Mouse (Mus musculus): Measurements from ENCODE around the gene Capn9. TPM values are rescaled to one million over a fixed set of nuclear protein-coding genes. Genes with fewer than 3 reads are reported as not detected.
A peak's percentile ranks its signal among the peaks of the same experiment; 100 is the strongest.

The Capn9 gene
- total and polyA plus RNA-seq, 3 experiments = 0.10 TPM; not detected in 2

DNA sequence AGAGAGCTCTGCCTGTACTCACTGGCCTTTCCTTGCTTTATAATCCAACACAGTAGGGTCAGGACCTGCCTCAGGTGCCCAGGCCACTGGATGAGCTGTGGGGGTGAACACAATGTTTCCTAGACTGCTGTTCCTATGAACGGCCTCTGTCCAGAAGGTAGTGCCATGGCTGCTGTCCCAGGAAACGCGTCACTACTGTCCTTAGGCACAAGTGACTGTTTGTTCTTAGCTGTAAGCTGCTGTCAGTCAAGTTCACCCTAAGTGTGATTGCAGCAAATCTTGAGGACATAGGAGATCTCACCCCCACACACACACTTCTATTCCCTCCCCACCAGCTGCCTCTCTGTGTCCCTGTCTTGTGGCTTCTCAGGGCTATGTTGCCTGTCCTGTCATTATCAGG, 8.3 kb upstream of the Capn9 start:
- Histone ChIP-seq H3K9ac (ENCODE audit: insufficient read depth, low read depth) (no peak overlapping the region), H3K4me3 (replicated peaks in 1 of 3; ENCODE audit: low read depth in 2 of 3, low read length in 2 of 3, poor library complexity in 1 of 3) (no peak overlapping the region), H3K27me3 (replicated peaks) (peaks cover 75% of the 10 kb centered on the region), H3K36me3 (replicated peaks in 1 of 2; ENCODE audit: control insufficient read depth in 1 of 2, insufficient read depth in 1 of 2, low read length in 1 of 2) (no peaks in the 10 kb centered on the region), H3K27ac (ENCODE audit: insufficient read depth, low read depth) (no peak overlapping the region), H3K79me2 (replicated peaks; ENCODE audit: control insufficient read depth, extremely low read depth, insufficient read depth, poor library complexity, severe bottlenecking) (no peaks in the 10 kb centered on the region), H3K4me1 (ENCODE audit: control insufficient read depth in 1 of 2, insufficient read depth in 2 of 2) (peaks cover 3 to 13% of the 10 kb centered on the region in 2 experiments), H3K9me3 (replicated peaks; ENCODE audit: low read length) (no peaks in the 10 kb centered on the region), H3K4me2 (ENCODE audit: insufficient read depth, low read depth, poor library complexity, severe bottlenecking) (no peak overlapping the region)
- dilution Hi-C loops (cut with MboI; ENCODE audit: extremely low pct_ligation_motif_present, extremely low pct_unique_long_range_greater_than_20kb, low sequenced_read_pairs) (no loop called here), in situ Hi-C loops (cut with MboI; ENCODE audit: low pct_ligation_motif_present, low pct_unique_long_range_greater_than_20kb, low sequenced_read_pairs) (no loop called here)
- TF ChIP-seq MEF2A (IDR thresholded peaks at IDR 0.05; ENCODE audit: borderline replicate concordance, low read depth, low read length) = no peak
- no peak for TF ChIP-seq ELF1 (IDR thresholded peaks at IDR 0.05; ENCODE audit: low read depth, low read length)
- no peak for TF ChIP-seq TCF12 (IDR thresholded peaks at IDR 0.05; ENCODE audit: low read depth, low read length)
- no peak for TF ChIP-seq MXI1 (IDR thresholded peaks at IDR 0.05; ENCODE audit: low read depth, low read length)
- TF ChIP-seq JUND (conservative IDR thresholded peaks at IDR 0.05; ENCODE audit: low read depth, low read length) = no peak
- TF ChIP-seq USF2 (conservative IDR thresholded peaks at IDR 0.05; ENCODE audit: low read depth, low read length) = no peak
- TF ChIP-seq JUN (IDR thresholded peaks at IDR 0.05; ENCODE audit: insufficient read depth, low read depth, low read length) = no peak
- no peak for TF ChIP-seq TBP (conservative IDR thresholded peaks at IDR 0.05; ENCODE audit: low read depth, low read length)
- no peak for TF ChIP-seq KAT2A (IDR thresholded peaks at IDR 0.05; ENCODE audit: insufficient replicate concordance, low read length)
- TF ChIP-seq RCOR1 (conservative IDR thresholded peaks at IDR 0.05; ENCODE audit: low read depth, low read length) = no peak
- no peak for TF ChIP-seq CHD2 (IDR thresholded peaks at IDR 0.05; ENCODE audit: low read length)
- no peak for TF ChIP-seq ZMIZ1 (IDR thresholded peaks at IDR 0.05; ENCODE audit: low read depth, low read length)
- TF ChIP-seq RAD21 (IDR thresholded peaks at IDR 0.05; ENCODE audit: low read depth, low read length) = no peak
- no peak for TF ChIP-seq MAZ (IDR thresholded peaks at IDR 0.05; ENCODE audit: low read depth, low read length)
- no peak for TF ChIP-seq ZNF384 (IDR thresholded peaks at IDR 0.05; ENCODE audit: low read depth, low read length)
- no peak for TF ChIP-seq BHLHE40 (IDR thresholded peaks at IDR 0.05; ENCODE audit: low read depth, low read length)
- no peak for TF ChIP-seq UBTF (IDR thresholded peaks at IDR 0.05; ENCODE audit: low read depth, low read length)
- no peak for TF ChIP-seq NELFE (IDR thresholded peaks at IDR 0.05; ENCODE audit: low read depth, low read length)
- TF ChIP-seq MYC (IDR thresholded peaks at IDR 0.05; ENCODE audit: low read depth, low read length) = no peak
- no peak for TF ChIP-seq MAX (IDR thresholded peaks at IDR 0.05; ENCODE audit: low read length)
- no peak for DNase-seq (ENCODE audit: extremely low read depth)

DNA sequence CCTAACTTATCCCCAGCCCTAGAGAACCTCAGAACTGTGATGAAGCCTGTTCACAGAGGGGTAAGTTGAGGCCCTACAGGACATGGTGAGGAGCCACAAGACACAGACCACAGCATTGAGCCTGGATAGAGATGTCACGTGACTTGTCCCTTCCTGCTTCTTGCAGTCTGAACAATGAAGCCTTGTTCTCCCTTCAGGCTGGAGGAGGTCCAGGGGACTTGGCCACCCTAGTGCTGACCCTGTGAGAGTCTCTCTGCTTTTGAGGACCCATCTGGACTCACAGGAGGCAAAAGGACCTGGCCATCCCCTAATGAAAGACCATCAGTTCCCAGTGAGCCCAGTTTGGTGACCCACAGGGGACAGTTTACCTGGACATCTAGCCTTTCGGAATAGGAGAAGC, 6.8 kb upstream of the Capn9 start:
- no peak overlapping the region for H3K9ac ChIP-seq (ENCODE audit: insufficient read depth, low read depth)
- H3K27ac ChIP-seq (ENCODE audit: insufficient read depth, low read depth) = no peak overlapping the region
- peaks cover 60% of the 10 kb centered on the region for H3K27me3 ChIP-seq (replicated peaks)
- TF ChIP-seq EP300 (IDR thresholded peaks at IDR 0.05; ENCODE audit: low read length) (no peak), POLR2A (IDR thresholded peaks at IDR 0.05; ENCODE audit: low read depth, low read length) (no peak), USF1 (IDR thresholded peaks at IDR 0.05; ENCODE audit: low read depth, low read length) (peak; percentile 21), ELF1 (IDR thresholded peaks at IDR 0.05; ENCODE audit: low read depth, low read length) (no peak), PAX5 (IDR thresholded peaks at IDR 0.05; ENCODE audit: low read length) (no peak), ETS1 (conservative IDR thresholded peaks at IDR 0.05; ENCODE audit: low read depth, low read length) (no peak), POLR2AphosphoS2 (IDR thresholded peaks at IDR 0.05; ENCODE audit: low read depth, low read length) (no peak), MYC (IDR thresholded peaks at IDR 0.05; ENCODE audit: low read depth, low read length) (no peak), NELFE (IDR thresholded peaks at IDR 0.05; ENCODE audit: low read depth, low read length) (no peak), CHD1 (IDR thresholded peaks at IDR 0.05; ENCODE audit: low read depth, low read length) (no peak), USF2 (conservative IDR thresholded peaks at IDR 0.05; ENCODE audit: low read depth, low read length) (peak; percentile 32; the same call in 1 of the 2 replicates), MAX (IDR thresholded peaks at IDR 0.05; ENCODE audit: low read length) (no peak), JUND (conservative IDR thresholded peaks at IDR 0.05; ENCODE audit: low read depth, low read length) (no peak), SIN3A (IDR thresholded peaks at IDR 0.05; ENCODE audit: low read length) (no peak), KAT2A (IDR thresholded peaks at IDR 0.05; ENCODE audit: insufficient replicate concordance, low read length) (no peak), MAFK (IDR thresholded peaks at IDR 0.05; ENCODE audit: insufficient replicate concordance, low read length) (no peak), TBP (conservative IDR thresholded peaks at IDR 0.05; ENCODE audit: low read depth, low read length) (no peak), BHLHE40 (IDR thresholded peaks at IDR 0.05; ENCODE audit: low read depth, low read length) (0 out of 2 replicates have a peak, but pooled peaks have one; percentile 15), RCOR1 (conservative IDR thresholded peaks at IDR 0.05; ENCODE audit: low read depth, low read length) (no peak), ZNF384 (IDR thresholded peaks at IDR 0.05; ENCODE audit: low read depth, low read length) (no peak), UBTF (IDR thresholded peaks at IDR 0.05; ENCODE audit: low read depth, low read length) (no peak), HCFC1 (IDR thresholded peaks at IDR 0.05; ENCODE audit: low read depth, low read length) (no peak), ZMIZ1 (IDR thresholded peaks at IDR 0.05; ENCODE audit: low read depth, low read length) (no peak), IRF4 (IDR thresholded peaks at IDR 0.05; ENCODE audit: low read depth, low read length) (no peak)
- dilution Hi-C loops (cut with MboI; ENCODE audit: extremely low pct_ligation_motif_present, extremely low pct_unique_long_range_greater_than_20kb, low sequenced_read_pairs) = no loop called here
- peaks cover 6 to 23% of the 10 kb centered on the region in 2 experiments for H3K4me1 ChIP-seq (ENCODE audit: control insufficient read depth in 1 of 2, insufficient read depth in 2 of 2)
- H3K79me2 ChIP-seq (replicated peaks; ENCODE audit: control insufficient read depth, extremely low read depth, insufficient read depth, poor library complexity, severe bottlenecking) = no peaks in the 10 kb centered on the region
- no peak overlapping the region for H3K4me2 ChIP-seq (ENCODE audit: insufficient read depth, low read depth, poor library complexity, severe bottlenecking)
- no peak for DNase-seq (ENCODE audit: extremely low read depth)
- no peak overlapping the region for H3K4me3 ChIP-seq (replicated peaks in 1 of 3; ENCODE audit: low read depth in 2 of 3, low read length in 2 of 3, poor library complexity in 1 of 3)
- H3K36me3 ChIP-seq (replicated peaks in 1 of 2; ENCODE audit: control insufficient read depth in 1 of 2, insufficient read depth in 1 of 2, low read length in 1 of 2) = no peaks in the 10 kb centered on the region
- H3K9me3 ChIP-seq (replicated peaks; ENCODE audit: low read length) = no peaks in the 10 kb centered on the region
- in situ Hi-C loops (cut with MboI; ENCODE audit: low pct_ligation_motif_present, low pct_unique_long_range_greater_than_20kb, low sequenced_read_pairs) = no loop called here

Measured in CH12.LX (cell line).